Mouse (Mus musculus) kidney, postnatal 0 days (tissue): Measurements from ENCODE around the gene Vps50. TPM values are rescaled to one million over a fixed set of nuclear protein-coding genes. Genes with fewer than 3 reads are reported as not detected.
"Not testable (repeated sequence)": the region's sequence is repeated elsewhere in the genome, so short reads cannot be mapped to it uniquely, and the experiment has no call there.

Experiments
- ATAC-seq: fragments of 200-750 bp; cut with Nextera tagmentation; replicated peaks from 2 replicates; pipeline ENCODE4 v1.8.0; 2017; ENCODE audit warnings: low read depth, moderate number of reproducible peaks, moderate TSS enrichment, moderate library complexity; ENCODE audit not compliant: low FRiP score
- DNase-seq: peaks from one replicate; pipeline ENCODE4 v3.0.0-alpha.2; 2016; ENCODE audit warnings: low spot score
- H3K27ac ChIP-seq: fragments of 300-500 bp; sonication (generic); 2 replicates; pipeline ENCODE4 v1.5.1; 2014; ENCODE audit warnings: mild to moderate bottlenecking
- H3K27me3 ChIP-seq: fragments of 300-500 bp; sonication (generic); 2 replicates; pipeline ENCODE4 v1.6.1; 2014; ENCODE audit warnings: low read length, mixed read lengths; ENCODE audit not compliant: insufficient read depth
- H3K36me3 ChIP-seq: fragments of 300-500 bp; sonication (generic); 2 replicates; pipeline ENCODE4 v1.6.1; 2014; ENCODE audit warnings: low read length, mixed read lengths; ENCODE audit not compliant: insufficient read depth
- H3K4me1 ChIP-seq: fragments of 300-500 bp; sonication (generic); replicated peaks from 2 replicates; pipeline ENCODE4 v1.6.1; 2014; ENCODE audit warnings: antibody characterized with exemption, low read length, mixed read lengths; ENCODE audit not compliant: insufficient read depth
- H3K4me2 ChIP-seq: fragments of 300-500 bp; sonication (generic); 2 replicates; pipeline ENCODE4 v1.6.1; 2014; ENCODE audit warnings: mild to moderate bottlenecking, low read length, moderate library complexity, mixed read lengths
- H3K4me3 ChIP-seq: fragments of 300-500 bp; sonication (generic); replicated peaks from 2 replicates; pipeline ENCODE4 v1.5.1; 2014; ENCODE audit warnings: low read depth, low read length
- H3K9ac ChIP-seq: fragments of 300-500 bp; sonication (generic); 2 replicates; pipeline ENCODE4 v1.6.1; 2014; ENCODE audit warnings: low read depth, low read length
- H3K9me3 ChIP-seq: fragments of 300-500 bp; sonication (generic); replicated peaks from 2 replicates; pipeline ENCODE4 v1.6.1; 2016; ENCODE audit warnings: low read length, inconsistent platforms, mixed read lengths
- CTCF ChIP-seq: IDR thresholded peaks from 2 replicates; pipeline ENCODE4 v1.5.1; 2016; ENCODE audit warnings: antibody characterized with exemption, low read depth, mild to moderate bottlenecking, moderate library complexity
- WGBS: fragments of 180-500 bp; shearing (Covaris S2); extraction: QIAGEN DNeasy Blood & Tissue Kit; methylation state at CpG from one replicate; pipeline ENCODE4 v1.1.7; 2014; 5-methylcytosine and 5-hydroxymethylcytosine counted together
- polyA plus RNA-seq: library from polyadenylated mRNA; unstranded; fragments of >200 nt; fragmentation: Nextera tagmentation; extraction: Ambion mirVana; gene quantifications from 2 replicates; pipeline ENCODE4 v1.2.1, GENCODE M21; 2015

Vps50 gene
- polyA plus RNA-seq, 1 experiment from 2014 or later, result 21.8 TPM

- no peak for ATAC-seq
- Histone ChIP-seq H3K4me2 (no peak overlapping the region), H3K27me3 (no peaks in the 10 kb centered on the region), H3K27ac (no peak overlapping the region), H3K36me3 (0 out of 2 replicates have a peak, but pooled peaks cover 5% of the 10 kb centered on the region), H3K9ac (no peak overlapping the region), H3K4me1 (no peaks in the 10 kb centered on the region), H3K9me3 (no peaks in the 10 kb centered on the region), H3K4me3 (no peak overlapping the region)
- no peak for TF ChIP-seq CTCF
- DNase-seq, result no peak
- 79% methylated on average over 3 of the region's 3 CpGs for WGBS
Measured at GRCm38 (mm10) chr6:3590289-3590904, 92.2 kb downstream of the Vps50 start.

- no peak for TF ChIP-seq CTCF
- H3K27me3 ChIP-seq, result no peaks in the 10 kb centered on the region
- no peak overlapping the region for H3K27ac ChIP-seq
- no peak overlapping the region for H3K4me2 ChIP-seq
- no peaks in the 10 kb centered on the region for H3K4me1 ChIP-seq
- no peak for DNase-seq
- no peak for ATAC-seq
- H3K9me3 ChIP-seq, result no peaks in the 10 kb centered on the region
- no peak overlapping the region for H3K4me3 ChIP-seq
- 80% methylated on average over 1 of the region's 1 CpGs for WGBS
- H3K36me3 ChIP-seq, result 0 out of 2 replicates have a peak, but pooled peaks cover 3% of the 10 kb centered on the region
- H3K9ac ChIP-seq, result no peak overlapping the region
Measured at GRCm38 (mm10) chr6:3594246-3594645, 96.1 kb downstream of the Vps50 start.

- Histone ChIP-seq H3K4me2 (no peak overlapping the region), H3K27me3 (no peaks in the 10 kb centered on the region), H3K4me3 (no peak overlapping the region), H3K27ac (no peak overlapping the region), H3K36me3 (no peaks in the 10 kb centered on the region), H3K9ac (no peak overlapping the region), H3K4me1 (no peaks in the 10 kb centered on the region), H3K9me3 (no peaks in the 10 kb centered on the region)
- no peak for DNase-seq
- no peak for TF ChIP-seq CTCF
- no peak for ATAC-seq
- WGBS, result 91% methylated on average over 2 of the region's 2 CpGs
Measured at GRCm38 (mm10) chr6:3612827-3613226, 114.6 kb downstream of the Vps50 start.

GRCm38 (mm10) chr6:3620428-3621387, 122.5 kb downstream of the Vps50 start:
- DNase-seq (peak; percentile 30), ATAC-seq (peak; percentile 84)
- H3K4me3 ChIP-seq, H3K4me1 ChIP-seq, H3K9ac ChIP-seq, H3K27me3 ChIP-seq, H3K9me3 ChIP-seq, H3K36me3 ChIP-seq, H3K27ac ChIP-seq: not testable (repeated sequence)
- peak overlapping the region; percentile 33; the same call in 1 of the 2 replicates for H3K4me2 ChIP-seq
- WGBS, result 60% methylated on average over 11 of the region's 13 CpGs
- TF ChIP-seq CTCF, result peak; percentile 60

Other genes starting within 250 kb of the Vps50 start
- gene Samd9l, start 98.8 kb upstream of the Vps50 start, polyA plus RNA-seq, result 14.9 and 17.3 TPM in 2 replicates
- 9.6 TPM in 2 replicates for gene Hepacam2, start 84 bp upstream of the Vps50 start, polyA plus RNA-seq